Mouse (Mus musculus): ENCODE results near the gene Ociad2. TPM values are rescaled to one million over a fixed set of nuclear protein-coding genes. Genes with fewer than 3 reads are reported as not detected.

Gene Ociad2
- 0.32 TPM for polyA plus RNA-seq (2017; shearing (Covaris generic))

DNA sequence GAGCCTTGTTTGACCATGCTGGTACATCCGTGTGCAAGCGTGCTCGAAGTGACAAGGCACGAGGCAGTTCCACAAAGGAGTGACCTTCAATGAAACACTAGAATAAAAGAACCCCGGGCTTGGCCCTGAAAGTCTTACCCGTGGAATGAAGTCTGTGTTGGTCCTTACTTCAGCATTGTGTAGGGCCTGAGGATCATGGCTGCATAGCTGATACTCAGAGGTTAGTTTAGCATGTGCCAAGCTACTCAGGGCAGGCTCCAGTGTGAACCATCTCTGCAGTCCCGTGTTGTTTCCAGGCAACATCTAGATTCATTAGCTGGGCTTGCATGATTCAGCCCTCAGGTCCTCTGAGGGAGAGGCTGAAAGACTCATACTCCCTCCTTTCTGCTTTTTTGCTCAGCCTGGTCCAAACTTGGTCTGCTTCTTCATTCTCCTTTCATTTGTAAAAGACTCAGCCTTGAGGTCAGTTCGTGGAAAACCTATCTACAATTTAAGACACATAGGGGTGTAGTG is at the start of gene Ociad2:
TSS of gene Ociad2 (minus strand) at position 306 of the 513 bp plus-strand sequence.

DNA sequence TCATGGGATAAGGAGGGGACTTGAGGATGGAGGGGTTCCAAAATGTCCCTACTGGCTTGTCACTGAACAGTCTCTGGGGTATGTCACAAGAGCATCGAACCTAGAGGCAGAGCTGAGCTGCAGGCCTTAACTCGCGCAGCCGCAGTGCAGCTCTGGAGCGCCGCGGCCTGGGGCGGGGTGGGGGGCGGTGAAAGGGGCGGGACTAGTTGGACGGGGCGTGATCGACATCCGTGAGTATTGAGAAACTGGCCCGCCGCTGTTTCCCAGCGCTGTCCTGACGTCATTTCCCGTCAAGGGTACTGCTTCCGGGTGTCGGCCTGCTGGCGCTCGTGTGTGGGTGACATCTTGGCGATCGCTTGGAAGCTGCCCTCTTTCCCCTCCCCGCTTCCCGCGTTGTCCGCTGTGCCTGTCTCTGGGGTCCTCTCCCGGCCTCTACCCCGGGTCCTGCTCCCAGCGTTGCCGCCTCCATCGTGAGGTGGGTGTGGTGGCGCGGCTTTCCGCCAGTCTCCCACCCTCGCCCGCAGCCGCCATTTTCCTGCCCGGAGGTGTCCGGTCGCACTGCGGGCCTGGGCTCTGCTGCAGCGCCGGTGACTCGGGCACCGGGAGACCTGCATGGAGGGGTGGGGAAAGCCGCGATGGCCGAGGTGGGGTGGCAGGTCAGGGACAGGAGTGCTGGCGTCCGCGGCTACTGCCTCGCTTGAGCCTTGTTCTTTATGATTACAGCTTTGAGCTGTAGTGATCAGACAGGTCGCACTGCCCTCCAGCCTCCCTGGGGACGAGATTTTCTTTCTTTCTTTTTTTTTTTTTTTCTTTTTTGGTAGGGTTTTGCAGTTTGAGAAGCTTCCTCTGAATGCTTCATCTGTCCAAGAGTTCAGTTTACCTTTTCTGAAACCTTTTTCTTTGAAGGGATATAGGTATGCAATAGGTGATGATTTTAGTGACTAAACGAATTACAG is 48.0 kb downstream of the Ociad2 start, which contains the start of gene Ociad1:
TSS of gene Ociad1 (plus strand) at position 283 of the 956 bp plus-strand sequence.

Other genes with a start within 250 kb of the Ociad2 start
- 83.2 TPM for gene Fryl, start 84.4 kb downstream of the Ociad2 start, polyA plus RNA-seq (2017; shearing (Covaris generic))
- 291 TPM for gene Ociad1, start 48.2 kb downstream of the Ociad2 start, polyA plus RNA-seq (2017; shearing (Covaris generic))
- not detected for gene Cwh43, start 65.0 kb upstream of the Ociad2 start, polyA plus RNA-seq (2017; shearing (Covaris generic))
- 14.5 TPM for gene Dcun1d4, start 140.0 kb upstream of the Ociad2 start, polyA plus RNA-seq (2017; shearing (Covaris generic))